Mouse (Mus musculus): ENCODE results near the gene Tln1.

DNA sequence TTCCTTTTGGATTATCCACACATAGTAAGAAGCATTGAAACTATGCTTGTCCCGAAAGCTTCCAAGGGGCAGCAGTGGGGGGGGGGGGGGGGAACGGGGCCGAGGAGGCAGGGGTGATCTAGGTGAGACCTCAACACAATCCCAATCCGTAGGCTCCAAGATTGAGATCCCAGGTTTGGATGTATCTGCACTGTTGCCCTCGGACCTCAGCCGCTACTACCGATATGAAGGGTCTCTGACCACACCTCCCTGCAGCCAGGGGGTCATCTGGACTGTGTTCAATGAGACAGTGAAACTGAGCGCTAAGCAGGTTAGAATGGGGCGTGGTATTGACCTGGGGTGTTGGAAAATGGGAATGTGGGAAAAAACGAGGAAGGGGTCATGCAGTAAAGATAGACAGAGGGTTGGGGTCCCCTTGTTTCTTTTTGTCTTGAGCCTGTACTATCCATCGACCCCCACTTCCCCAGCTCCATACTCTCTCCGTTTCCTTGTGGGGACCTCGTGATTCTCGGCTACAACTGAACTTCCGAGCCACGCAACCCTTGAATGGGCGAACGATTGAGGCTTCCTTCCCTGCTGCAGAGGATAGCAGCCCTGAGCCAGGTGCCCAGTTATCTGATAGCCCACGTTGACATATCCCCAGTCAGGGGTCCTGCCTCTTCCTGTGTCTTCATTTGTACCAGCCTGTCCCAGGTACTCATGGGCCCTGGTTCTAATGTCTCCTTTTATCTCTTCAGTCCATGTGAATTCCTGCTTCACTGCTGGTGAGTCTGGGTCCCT is 50.6 kb downstream of the Tln1 start:
- TF ChIP-seq CTCF (conservative IDR thresholded peaks at IDR 0.05; ENCODE audit: low read length): no peak
- TF ChIP-seq NANOG (IDR thresholded peaks at IDR 0.05; ENCODE audit: borderline replicate concordance, low read length): no peak
